Mouse (Mus musculus): ENCODE results near the gene Ccin. TPM values are rescaled to one million over a fixed set of nuclear protein-coding genes. Genes with fewer than 3 reads are reported as not detected.

Ccin gene
- total RNA-seq (2021): not detected
- long read RNA-seq, experiment 1: 0 reads
- long read RNA-seq, experiment 2: 0 reads

- Histone ChIP-seq H3K27ac (no peak within 1 kb of the TSS; the same call in 1 of the 2 replicates), H3K4me3 (peak within 1 kb of the TSS; percentile 45)
- DNase-seq (ENCODE audit: low spot score in 2 of 2): no peak
- no peak for TF ChIP-seq CTCF (conservative IDR thresholded peaks at IDR 0.05)
Observed at GRCm38 (mm10) chr4:43983181-43983580, at the start of gene Ccin. Gene Ccin, plus strand, starts transcription at chr4:43983483.

- H3K27ac ChIP-seq: no peak overlapping the region
- TF ChIP-seq CTCF (conservative IDR thresholded peaks at IDR 0.05): no peak
- DNase-seq (ENCODE audit: low spot score in 2 of 2): no peak
- no peak overlapping the region for H3K4me3 ChIP-seq
Observed at GRCm38 (mm10) chr4:43936186-43936585, 47.1 kb upstream of the Ccin start.

DNA sequence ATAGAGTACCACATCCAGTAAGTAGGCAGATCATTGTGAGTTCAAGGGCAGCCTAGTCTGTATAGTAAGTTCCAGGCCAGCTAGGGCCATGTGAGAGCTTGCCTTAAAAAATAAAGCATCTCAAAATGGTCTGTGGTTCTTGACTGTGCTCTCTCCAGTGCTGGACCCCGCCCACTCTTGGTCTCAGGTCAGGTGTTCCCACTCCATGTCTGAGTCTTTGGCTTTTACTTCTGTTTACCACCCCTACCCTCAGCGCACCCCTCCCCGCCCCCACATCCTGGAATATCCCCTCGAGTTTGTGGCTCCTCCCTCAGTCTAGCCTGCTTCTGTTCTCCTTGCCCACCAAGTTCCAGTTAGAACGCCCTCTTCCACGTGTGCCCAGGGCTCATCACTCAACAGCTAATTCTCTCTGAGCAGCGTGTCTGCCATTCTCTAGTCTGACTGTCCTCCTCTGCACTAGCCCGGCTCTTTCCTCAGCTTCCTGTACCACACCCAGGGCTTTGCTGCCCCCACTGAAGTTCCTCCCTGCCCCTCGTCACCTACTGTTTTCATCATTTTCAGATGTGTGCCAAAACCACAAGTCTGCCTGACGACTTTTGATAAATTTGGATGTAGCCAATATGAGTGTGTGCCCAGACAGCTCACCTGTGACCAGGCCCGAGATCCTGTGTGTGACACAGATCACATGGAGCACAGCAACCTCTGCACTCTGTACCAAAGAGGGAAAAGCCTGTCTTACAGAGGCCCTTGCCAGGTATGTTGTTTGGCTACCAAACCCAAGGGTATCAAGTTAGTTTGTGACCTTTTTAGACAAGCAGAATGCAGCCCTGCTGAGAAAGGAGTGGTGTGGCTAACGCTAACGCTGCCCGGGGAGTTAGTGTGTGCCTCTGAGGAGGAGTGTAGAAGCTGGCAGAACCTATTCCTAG is 46.3 kb upstream of the Ccin start:
- no peak for DNase-seq (ENCODE audit: low spot score in 2 of 2)
- TF ChIP-seq CTCF (conservative IDR thresholded peaks at IDR 0.05): no peak
- no peak overlapping the region for H3K4me3 ChIP-seq
- H3K27ac ChIP-seq: no peak overlapping the region

- H3K27ac ChIP-seq: no peak overlapping the region
- no peak for DNase-seq (ENCODE audit: low spot score in 2 of 2)
- H3K4me3 ChIP-seq: no peak overlapping the region
- TF ChIP-seq CTCF (conservative IDR thresholded peaks at IDR 0.05): no peak
Observed at GRCm38 (mm10) chr4:43941315-43941714, 42.0 kb upstream of the Ccin start.

- TF ChIP-seq CTCF (conservative IDR thresholded peaks at IDR 0.05): no peak
- H3K4me3 ChIP-seq: no peak overlapping the region
- no peak for DNase-seq (ENCODE audit: low spot score in 2 of 2)
- no peak overlapping the region for H3K27ac ChIP-seq
Observed at GRCm38 (mm10) chr4:43942421-43942820, 40.9 kb upstream of the Ccin start.

GRCm38 (mm10) chr4:43947571-43947970 is 35.7 kb upstream of the Ccin start:
- Histone ChIP-seq H3K4me3 (no peak overlapping the region), H3K27ac (no peak overlapping the region)
- no peak for TF ChIP-seq CTCF (conservative IDR thresholded peaks at IDR 0.05)
- no peak for DNase-seq (ENCODE audit: low spot score in 2 of 2)

GRCm38 (mm10) chr4:43957292-43957845 is 25.9 kb upstream of the Ccin start, which contains the start of gene Glipr2:
Gene Glipr2, plus strand, starts transcription at chr4:43957401.
- Histone ChIP-seq H3K27ac (no peak within 1 kb of the TSS), H3K4me3 (peak within 1 kb of the TSS; percentile 63)
- TF ChIP-seq CTCF (conservative IDR thresholded peaks at IDR 0.05): peak; percentile 86
- peak in 1 of 2 experiments; percentile 67 for DNase-seq (ENCODE audit: low spot score in 2 of 2)

DNA sequence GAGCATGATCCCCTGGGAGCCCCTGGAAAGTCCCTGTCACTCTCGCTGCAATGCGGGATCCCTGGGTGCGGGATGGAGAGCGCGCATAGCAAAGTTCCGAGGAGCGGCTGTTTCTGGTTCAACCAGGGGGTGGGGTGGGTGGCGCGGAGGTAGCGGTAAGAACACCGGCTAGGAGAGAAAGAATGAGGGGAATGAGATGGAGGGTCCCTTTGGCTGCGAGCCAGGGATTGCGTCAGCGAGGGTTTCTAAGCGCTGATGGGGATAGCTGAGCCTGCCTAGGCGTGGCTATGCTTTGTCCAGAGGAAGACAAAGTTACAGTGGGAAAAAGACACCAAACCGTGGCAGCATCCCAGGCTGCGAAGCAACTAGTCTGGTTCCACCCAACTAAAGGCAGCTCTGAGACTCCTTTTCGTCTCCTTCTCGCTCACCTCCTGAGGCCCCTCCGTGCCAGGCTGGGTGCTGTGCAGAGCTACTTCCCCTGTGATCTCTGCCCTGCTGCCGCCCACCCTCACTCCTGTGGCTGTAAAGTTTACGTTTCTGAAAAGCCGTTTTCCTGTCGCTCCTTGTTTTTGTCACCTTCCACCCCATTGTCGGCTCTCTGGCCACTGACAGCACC is 25.3 kb upstream of the Ccin start:
- Histone ChIP-seq H3K27ac (no peak overlapping the region), H3K4me3 (peak overlapping the region; percentile 63)
- DNase-seq (ENCODE audit: low spot score in 2 of 2): peak in 1 of 2 experiments; percentile 11
- no peak for TF ChIP-seq CTCF (conservative IDR thresholded peaks at IDR 0.05)

- no peak for DNase-seq (ENCODE audit: low spot score in 2 of 2)
- Histone ChIP-seq H3K4me3 (no peak overlapping the region), H3K27ac (no peak overlapping the region)
- no peak for TF ChIP-seq CTCF (conservative IDR thresholded peaks at IDR 0.05)
Observed at GRCm38 (mm10) chr4:43959523-43960179, 23.6 kb upstream of the Ccin start.

GRCm38 (mm10) chr4:43960207-43960606 is 23.1 kb upstream of the Ccin start:
- TF ChIP-seq CTCF (conservative IDR thresholded peaks at IDR 0.05): no peak

GRCm38 (mm10) chr4:43964326-43964833 is 18.9 kb upstream of the Ccin start:
- Histone ChIP-seq H3K27ac (no peak overlapping the region), H3K4me3 (no peak overlapping the region)
- no peak for TF ChIP-seq CTCF (conservative IDR thresholded peaks at IDR 0.05)
- no peak for DNase-seq (ENCODE audit: low spot score in 2 of 2)

More at GRCm38 (mm10) chr4:43960207-43960606, 23.1 kb upstream of the Ccin start:
- Histone ChIP-seq H3K27ac (no peak overlapping the region), H3K4me3 (no peak overlapping the region)
- DNase-seq (ENCODE audit: low spot score in 2 of 2): no peak

DNA sequence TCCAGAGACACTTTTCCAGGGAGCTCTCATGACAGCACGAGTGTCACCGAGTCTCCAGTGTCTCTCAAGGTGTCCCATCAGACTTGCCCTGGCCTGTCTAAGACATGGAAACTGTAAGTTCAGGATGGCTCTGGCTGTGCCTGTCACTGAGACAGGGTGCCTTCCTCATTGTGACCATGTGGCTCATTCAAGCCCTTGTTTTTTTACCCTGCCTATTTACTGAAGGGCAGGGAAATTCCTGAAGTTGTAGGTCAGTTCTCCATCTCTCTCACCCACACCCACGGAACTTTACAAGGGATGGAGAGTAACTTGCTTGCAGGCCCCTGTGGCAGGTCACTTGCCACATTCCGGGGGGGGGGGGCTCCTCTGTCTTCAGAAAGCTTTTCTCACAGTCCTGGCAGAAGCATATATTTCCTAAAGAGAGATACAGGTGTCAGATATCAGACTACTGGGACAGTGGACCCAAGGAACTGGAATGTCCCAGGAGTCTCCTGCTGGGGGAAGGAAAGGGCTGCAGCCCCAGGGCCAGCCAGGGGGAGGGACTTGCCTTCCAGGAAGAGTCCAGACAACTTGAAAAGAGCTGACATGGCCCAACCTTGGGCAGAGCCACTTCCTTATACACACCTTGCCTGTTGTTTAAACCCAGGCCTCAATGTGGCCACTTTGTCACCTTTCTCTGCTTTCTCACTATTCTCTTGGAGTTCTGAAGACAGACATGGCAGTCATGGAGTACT is 18.2 kb upstream of the Ccin start:
- no peak overlapping the region for H3K27ac ChIP-seq
- no peak for TF ChIP-seq CTCF (conservative IDR thresholded peaks at IDR 0.05)
- no peak for DNase-seq (ENCODE audit: low spot score in 2 of 2)
- no peak overlapping the region for H3K4me3 ChIP-seq

Data from layer of hippocampus, adult 2 months (tissue).